Mouse (Mus musculus): ENCODE results near the gene Pigl.

Pigl gene

GRCm38 (mm10) chr11:62554934-62555517, 96.8 kb downstream of the Pigl start:
- DNase-seq (ENCODE audit: inconsistent age in 2 of 2, low spot score in 1 of 2) = peak in 1 of 2 experiments; percentile 45

GRCm38 (mm10) chr11:62555896-62556412, 97.7 kb downstream of the Pigl start:
- DNase-seq (ENCODE audit: inconsistent age in 2 of 2, low spot score in 1 of 2) = peak; percentile 55 to 81

GRCm38 (mm10) chr11:62557205-62557604, 98.9 kb downstream of the Pigl start:
- peak in 1 of 2 experiments; percentile 45 for DNase-seq (ENCODE audit: inconsistent age in 2 of 2, low spot score in 1 of 2)

- DNase-seq (ENCODE audit: inconsistent age in 2 of 2, low spot score in 1 of 2) = no peak
Observed at GRCm38 (mm10) chr11:62558152-62558551, 99.9 kb downstream of the Pigl start.

- DNase-seq (ENCODE audit: inconsistent age in 2 of 2, low spot score in 1 of 2) = peak; percentile 86 to 89
Observed at GRCm38 (mm10) chr11:62558961-62559646, 100.8 kb downstream of the Pigl start.

- peak in 1 of 2 experiments; percentile 62 for DNase-seq (ENCODE audit: inconsistent age in 2 of 2, low spot score in 1 of 2)
Observed at GRCm38 (mm10) chr11:62560463-62561016, 102.3 kb downstream of the Pigl start.

- no peak for DNase-seq (ENCODE audit: inconsistent age in 2 of 2, low spot score in 1 of 2)
Observed at GRCm38 (mm10) chr11:62563590-62563989, 105.3 kb downstream of the Pigl start.

Measured in adrenal gland, adult (tissue).